Mouse (Mus musculus) hindbrain, embryonic 10.5 days (tissue): ENCODE measurements around the gene Neb. TPM values are rescaled to one million over a fixed set of nuclear protein-coding genes. Genes with fewer than 3 reads are reported as not detected.

Source experiments
- DNase-seq: peaks from one replicate; pipeline ENCODE4 v3.0.0-alpha.2; 2017; ENCODE audit warnings: low spot score
- H3K27ac ChIP-seq: fragments of 300-500 bp; sonication (generic); 2 replicates; pipeline ENCODE4 v1.5.1; 2016; ENCODE audit warnings: mild to moderate bottlenecking, moderate library complexity
- H3K27me3 ChIP-seq: fragments of 300-500 bp; sonication (generic); 2 replicates; pipeline ENCODE4 v1.6.1; 2016; ENCODE audit warnings: mild to moderate bottlenecking; ENCODE audit not compliant: poor library complexity, insufficient read depth, severe bottlenecking
- H3K36me3 ChIP-seq: fragments of 300-500 bp; sonication (generic); 2 replicates; pipeline ENCODE4 v1.6.1; 2016; ENCODE audit warnings: mild to moderate bottlenecking, moderate library complexity
- H3K4me1 ChIP-seq: fragments of 300-500 bp; sonication (generic); replicated peaks from 2 replicates; pipeline ENCODE4 v1.6.1; 2016; ENCODE audit warnings: mild to moderate bottlenecking
- H3K4me3 ChIP-seq: fragments of 300-500 bp; sonication (generic); 2 replicates; pipeline ENCODE4 v1.5.1; 2016; ENCODE audit warnings: mild to moderate bottlenecking, moderate library complexity
- H3K9me3 ChIP-seq: fragments of 300-500 bp; sonication (generic); 2 replicates; pipeline ENCODE4 v1.6.1; 2016; ENCODE audit warnings: mild to moderate bottlenecking, moderate library complexity
- WGBS: fragments of 180-500 bp; shearing (Covaris S2); methylation state at CpG from one replicate; pipeline ENCODE4 v1.1.7; 2016; 5-methylcytosine and 5-hydroxymethylcytosine counted together
- polyA plus RNA-seq: library from polyadenylated mRNA; unstranded; fragments of >200 nt; fragmentation: Nextera tagmentation; extraction: Ambion mirVana; gene quantifications from 2 replicates; pipeline ENCODE4 v1.2.1, GENCODE M21; 2016

Neb gene
- polyA plus RNA-seq, 1 experiment from 2014 or later = 0.08 TPM

- no peaks in the 10 kb centered on the region for H3K4me1 ChIP-seq
- H3K27me3 ChIP-seq = no peaks in the 10 kb centered on the region
- peaks cover 99% of the 10 kb centered on the region for H3K36me3 ChIP-seq
- no peak overlapping the region for H3K27ac ChIP-seq
- 93% methylated on average over 1 of the region's 1 CpGs for WGBS
- peaks cover 29% of the 10 kb centered on the region for H3K9me3 ChIP-seq
- H3K4me3 ChIP-seq = no peak overlapping the region
- DNase-seq = no peak
These were observed 28.2 kb upstream of the Neb start for GRCm38 (mm10) chr2:52406480-52406879.

- H3K36me3 ChIP-seq = peaks cover 96% of the 10 kb centered on the region
These were observed 27.0 kb upstream of the Neb start for GRCm38 (mm10) chr2:52405238-52405637.

GRCm38 (mm10) chr2:52394529-52394928 is 16.3 kb upstream of the Neb start:
- no peaks in the 10 kb centered on the region for H3K27me3 ChIP-seq
- no peaks in the 10 kb centered on the region for H3K9me3 ChIP-seq
- no peak overlapping the region for H3K4me3 ChIP-seq
- H3K4me1 ChIP-seq = no peaks in the 10 kb centered on the region
- WGBS = 90% methylated on average over 5 of the region's 5 CpGs
- H3K27ac ChIP-seq = no peak overlapping the region
- DNase-seq = no peak
- H3K36me3 ChIP-seq = peaks cover 3% of the 10 kb centered on the region

More at GRCm38 (mm10) chr2:52405238-52405637, 27.0 kb upstream of the Neb start:
- H3K4me3 ChIP-seq = no peak overlapping the region
- no peaks in the 10 kb centered on the region for H3K4me1 ChIP-seq
- no peak for DNase-seq
- H3K9me3 ChIP-seq = peaks cover 17% of the 10 kb centered on the region
- H3K27ac ChIP-seq = no peak overlapping the region
- no peaks in the 10 kb centered on the region for H3K27me3 ChIP-seq
- WGBS = 96% methylated on average over 5 of the region's 5 CpGs

GRCm38 (mm10) chr2:52390415-52390975 is 12.2 kb upstream of the Neb start:
- H3K4me1 ChIP-seq = no peaks in the 10 kb centered on the region
- no peaks in the 10 kb centered on the region for H3K9me3 ChIP-seq
- DNase-seq = no peak
- no peaks in the 10 kb centered on the region for H3K36me3 ChIP-seq
- no peaks in the 10 kb centered on the region for H3K27me3 ChIP-seq
- WGBS = 81% methylated on average over 2 of the region's 2 CpGs
- no peak overlapping the region for H3K4me3 ChIP-seq
- no peak overlapping the region for H3K27ac ChIP-seq

- H3K4me3 ChIP-seq = no peak overlapping the region
- no peaks in the 10 kb centered on the region for H3K36me3 ChIP-seq
- H3K4me1 ChIP-seq = no peaks in the 10 kb centered on the region
- WGBS = 75% methylated on average over 3 of the region's 3 CpGs
- H3K27me3 ChIP-seq = no peaks in the 10 kb centered on the region
- H3K27ac ChIP-seq = no peak overlapping the region
- no peak for DNase-seq
- H3K9me3 ChIP-seq = no peaks in the 10 kb centered on the region
These were observed 11.7 kb upstream of the Neb start for GRCm38 (mm10) chr2:52389975-52390374.

GRCm38 (mm10) chr2:52386451-52386850 is 8.2 kb upstream of the Neb start:
- Histone ChIP-seq H3K27ac (no peak overlapping the region), H3K4me3 (no peak overlapping the region), H3K27me3 (no peaks in the 10 kb centered on the region)

GRCm38 (mm10) chr2:52386037-52386436 is 7.8 kb upstream of the Neb start:
- H3K4me1 ChIP-seq = no peaks in the 10 kb centered on the region
- no peaks in the 10 kb centered on the region for H3K36me3 ChIP-seq
- H3K4me3 ChIP-seq = no peak overlapping the region
- H3K27me3 ChIP-seq = no peaks in the 10 kb centered on the region
- DNase-seq = no peak
- H3K27ac ChIP-seq = no peak overlapping the region
- no peaks in the 10 kb centered on the region for H3K9me3 ChIP-seq
- WGBS = 68% methylated on average over 7 of the region's 7 CpGs

More at GRCm38 (mm10) chr2:52386451-52386850, 8.2 kb upstream of the Neb start:
- Histone ChIP-seq H3K36me3 (no peaks in the 10 kb centered on the region), H3K4me1 (no peaks in the 10 kb centered on the region), H3K9me3 (no peaks in the 10 kb centered on the region)
- DNase-seq = no peak
- 90% methylated on average over 6 of the region's 6 CpGs for WGBS

- Histone ChIP-seq H3K9me3 (0 out of 2 replicates have a peak, but pooled peaks cover 2% of the 10 kb centered on the region), H3K27me3 (no peaks in the 10 kb centered on the region), H3K36me3 (no peaks in the 10 kb centered on the region), H3K27ac (no peak overlapping the region), H3K4me3 (no peak overlapping the region), H3K4me1 (no peaks in the 10 kb centered on the region)
- DNase-seq = no peak
- WGBS = 66% methylated on average over 10 of the region's 10 CpGs
These were observed 581 bp upstream of the Neb start for GRCm38 (mm10) chr2:52378848-52379261.

- Histone ChIP-seq H3K4me1 (no peaks in the 10 kb centered on the region), H3K9me3 (0 out of 2 replicates have a peak, but pooled peaks cover 2% of the 10 kb centered on the region), H3K27ac (no peak overlapping the region), H3K36me3 (no peaks in the 10 kb centered on the region), H3K4me3 (no peak overlapping the region), H3K27me3 (no peaks in the 10 kb centered on the region)
- WGBS = 50% methylated on average over 13 of the region's 13 CpGs
- DNase-seq = no peak
These were observed 397 bp downstream of the Neb start for GRCm38 (mm10) chr2:52377706-52378447.

GRCm38 (mm10) chr2:52374706-52375105 is 3.6 kb downstream of the Neb start:
- H3K9me3 ChIP-seq = 0 out of 2 replicates have a peak, but pooled peaks cover 2% of the 10 kb centered on the region
- DNase-seq = no peak
- WGBS = 88% methylated on average over 6 of the region's 6 CpGs

GRCm38 (mm10) chr2:52372480-52372879 is 5.8 kb downstream of the Neb start:
- no peaks in the 10 kb centered on the region for H3K9me3 ChIP-seq
- WGBS = 87% methylated on average over 6 of the region's 6 CpGs
- no peaks in the 10 kb centered on the region for H3K4me1 ChIP-seq
- H3K27ac ChIP-seq = no peak overlapping the region
- no peaks in the 10 kb centered on the region for H3K36me3 ChIP-seq
- no peak overlapping the region for H3K4me3 ChIP-seq
- H3K27me3 ChIP-seq = no peaks in the 10 kb centered on the region
- no peak for DNase-seq

More at GRCm38 (mm10) chr2:52374706-52375105, 3.6 kb downstream of the Neb start:
- Histone ChIP-seq H3K27me3 (no peaks in the 10 kb centered on the region), H3K27ac (no peak overlapping the region), H3K4me3 (no peak overlapping the region), H3K36me3 (no peaks in the 10 kb centered on the region), H3K4me1 (no peaks in the 10 kb centered on the region)

- Histone ChIP-seq H3K36me3 (no peaks in the 10 kb centered on the region), H3K27me3 (no peaks in the 10 kb centered on the region), H3K9me3 (no peaks in the 10 kb centered on the region), H3K4me1 (0 out of 2 replicates have a peak, but pooled peaks cover under 1% of the 10 kb centered on the region), H3K27ac (no peak overlapping the region), H3K4me3 (no peak overlapping the region)
- no peak for DNase-seq
- 90% methylated on average over 4 of the region's 4 CpGs for WGBS
These were observed 6.2 kb downstream of the Neb start for GRCm38 (mm10) chr2:52372080-52372479.

- H3K27me3 ChIP-seq = no peaks in the 10 kb centered on the region
- H3K27ac ChIP-seq = no peak overlapping the region
- no peaks in the 10 kb centered on the region for H3K36me3 ChIP-seq
- H3K9me3 ChIP-seq = no peaks in the 10 kb centered on the region
- DNase-seq = no peak
- WGBS = 79% methylated on average over 2 of the region's 2 CpGs
- 0 out of 2 replicates have a peak, but pooled peaks cover 5% of the 10 kb centered on the region for H3K4me1 ChIP-seq
- no peak overlapping the region for H3K4me3 ChIP-seq
These were observed 7.2 kb downstream of the Neb start for GRCm38 (mm10) chr2:52371066-52371465.
